Mouse (Mus musculus): ENCODE results near the gene Ms4a5. TPM values are rescaled to one million over a fixed set of nuclear protein-coding genes. Genes with fewer than 3 reads are reported as not detected.
"Not testable (repeated sequence)": the region's sequence is repeated elsewhere in the genome, so short reads cannot be mapped to it uniquely, and the experiment has no call there.

The Ms4a5 gene
- polyA plus RNA-seq, 1 experiment from 2014 or later: not detected

DNA sequence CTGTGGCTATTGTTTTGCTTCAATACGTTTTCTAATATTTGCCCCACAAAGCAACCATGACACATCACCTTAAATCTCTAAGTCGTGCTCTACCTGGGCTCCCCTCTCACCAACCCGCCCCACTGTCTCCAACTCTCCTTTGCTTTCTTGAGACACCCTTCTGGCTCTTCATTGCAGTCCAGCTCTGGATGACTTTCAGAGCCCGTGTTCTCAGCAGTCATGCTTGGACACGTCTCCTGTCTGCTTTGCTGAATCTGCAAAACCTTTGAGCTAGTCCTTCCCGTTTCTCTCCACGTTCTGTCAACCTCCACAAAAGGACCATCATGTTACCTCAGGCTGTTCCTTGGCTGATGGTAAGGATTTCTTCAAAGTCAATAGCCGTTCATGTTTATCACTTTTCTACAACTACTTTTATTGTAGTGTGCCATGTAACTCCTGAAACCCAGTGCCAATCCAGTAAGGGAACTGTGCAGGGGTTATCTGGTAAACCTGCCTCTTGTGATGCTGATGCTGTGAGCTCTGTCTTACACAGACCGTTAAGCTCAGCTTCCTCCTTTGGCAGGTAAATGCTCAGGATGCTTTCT is 19.0 kb downstream of the Ms4a5 start:
- no peaks in the 10 kb centered on the region for H3K36me3 ChIP-seq (ENCODE audit: poor library complexity, severe bottlenecking)
- no peaks in the 10 kb centered on the region for H3K9me3 ChIP-seq (replicated peaks)
- WGBS: 87% methylated on average over 9 of the region's 9 CpGs
- no peak overlapping the region for H3K4me2 ChIP-seq
- no peak overlapping the region for H3K9ac ChIP-seq
- no peak overlapping the region for H3K27ac ChIP-seq
- no peak for ATAC-seq
- H3K4me3 ChIP-seq: no peak overlapping the region
- no peaks in the 10 kb centered on the region for H3K4me1 ChIP-seq
- no peaks in the 10 kb centered on the region for H3K27me3 ChIP-seq

DNA sequence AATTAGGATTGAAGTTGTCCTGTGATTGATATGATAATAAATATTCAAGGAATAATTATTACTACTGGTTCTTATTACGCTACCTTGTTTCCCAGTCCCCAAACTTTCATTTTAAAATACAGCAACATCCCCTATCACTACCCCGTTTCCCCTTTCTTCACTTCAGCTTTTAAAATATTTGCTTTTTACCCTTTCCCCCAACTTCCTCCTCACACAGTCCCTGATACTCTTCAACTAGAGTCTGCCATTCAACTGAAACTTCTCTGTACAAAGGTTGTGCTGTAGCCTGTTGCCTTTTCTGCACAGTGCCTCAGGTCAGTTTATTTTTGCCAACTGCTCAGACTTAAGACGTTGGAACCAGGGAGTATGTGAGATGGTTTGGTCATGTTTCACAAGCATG is 20.1 kb downstream of the Ms4a5 start:
- Histone ChIP-seq H3K9ac (no peak overlapping the region), H3K4me2 (no peak overlapping the region), H3K4me3 (no peak overlapping the region), H3K27me3 (no peaks in the 10 kb centered on the region), H3K9me3 (replicated peaks) (no peaks in the 10 kb centered on the region), H3K4me1 (no peaks in the 10 kb centered on the region), H3K36me3 (ENCODE audit: poor library complexity, severe bottlenecking) (no peaks in the 10 kb centered on the region), H3K27ac (no peak overlapping the region)
- 85% methylated on average over 3 of the region's 3 CpGs for WGBS
- no peak for ATAC-seq

DNA sequence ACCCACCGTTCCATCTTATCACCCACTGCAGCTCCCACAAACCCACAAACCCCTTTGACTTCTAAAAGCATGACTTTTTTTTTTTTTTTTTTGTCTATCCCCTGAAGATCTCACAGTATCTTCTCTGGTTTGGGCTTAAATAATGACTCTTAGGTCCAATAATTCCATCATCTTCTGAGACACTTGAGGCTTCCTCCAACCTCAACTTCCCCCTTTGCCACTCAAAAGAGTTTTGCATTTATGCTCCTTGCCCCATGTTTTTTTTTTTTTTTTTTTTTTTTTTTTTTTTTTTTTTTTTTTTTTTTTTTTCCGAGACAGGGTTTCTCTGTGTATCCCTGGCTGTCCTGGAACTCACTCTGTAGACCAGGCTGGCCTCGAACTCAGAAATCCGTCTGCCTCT is 20.7 kb downstream of the Ms4a5 start:
- H3K27ac ChIP-seq; ATAC-seq; H3K36me3 ChIP-seq (ENCODE audit: poor library complexity, severe bottlenecking); H3K4me2 ChIP-seq; H3K4me3 ChIP-seq; H3K27me3 ChIP-seq; H3K9me3 ChIP-seq (replicated peaks); H3K4me1 ChIP-seq; H3K9ac ChIP-seq: not testable (repeated sequence)
- WGBS: 74% methylated on average over 4 of the region's 4 CpGs

DNA sequence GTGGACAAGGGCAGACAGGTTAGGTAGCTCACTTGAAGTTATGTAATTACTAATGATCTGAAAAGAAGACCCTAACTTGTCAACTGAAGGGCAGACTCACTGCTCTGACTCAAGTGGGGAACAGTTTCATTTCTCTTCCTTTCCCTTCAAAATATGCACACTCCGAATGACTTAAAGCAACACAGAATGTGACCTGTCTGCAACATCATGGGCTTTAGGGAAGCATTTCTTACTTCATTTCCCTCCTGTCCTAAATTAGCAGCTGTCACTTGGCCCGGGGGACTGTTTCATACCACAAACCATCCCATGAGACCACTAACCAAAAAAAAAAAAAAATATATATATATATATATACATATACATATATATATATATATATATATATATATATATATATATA is 22.2 kb downstream of the Ms4a5 start:
- H3K36me3 ChIP-seq (ENCODE audit: poor library complexity, severe bottlenecking): no peaks in the 10 kb centered on the region
- H3K9ac ChIP-seq: no peak overlapping the region
- WGBS: 94% methylated on average over 2 of the region's 2 CpGs

DNA sequence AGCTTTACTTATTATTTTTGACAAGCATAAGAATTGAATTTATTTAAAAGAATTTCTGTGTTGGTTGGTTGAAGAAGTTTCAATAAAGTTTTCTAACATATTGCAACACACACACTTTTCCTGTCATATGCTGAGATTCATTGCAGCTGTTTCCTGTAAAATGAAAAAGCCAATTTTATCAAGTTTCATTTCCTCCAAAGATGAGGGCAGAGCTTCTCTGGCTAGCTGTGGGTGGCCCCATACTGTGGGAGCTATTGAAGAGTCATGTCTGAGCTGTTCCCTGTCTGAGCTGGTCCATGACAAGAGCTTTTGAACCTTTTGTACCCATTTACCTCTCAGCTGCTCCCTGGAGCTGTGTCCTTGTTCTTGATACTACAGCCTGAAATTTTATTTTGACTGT is 39.4 kb downstream of the Ms4a5 start:
- no peak for ATAC-seq
- Histone ChIP-seq H3K4me2 (no peak overlapping the region), H3K4me1 (no peaks in the 10 kb centered on the region)

More for the DNA sequence above, 22.2 kb downstream of the Ms4a5 start:
- Histone ChIP-seq H3K27me3 (no peaks in the 10 kb centered on the region), H3K9me3 (replicated peaks) (no peaks in the 10 kb centered on the region), H3K4me2 (no peak overlapping the region), H3K4me3 (no peak overlapping the region), H3K4me1 (no peaks in the 10 kb centered on the region), H3K27ac (no peak overlapping the region)
- no peak for ATAC-seq

DNA sequence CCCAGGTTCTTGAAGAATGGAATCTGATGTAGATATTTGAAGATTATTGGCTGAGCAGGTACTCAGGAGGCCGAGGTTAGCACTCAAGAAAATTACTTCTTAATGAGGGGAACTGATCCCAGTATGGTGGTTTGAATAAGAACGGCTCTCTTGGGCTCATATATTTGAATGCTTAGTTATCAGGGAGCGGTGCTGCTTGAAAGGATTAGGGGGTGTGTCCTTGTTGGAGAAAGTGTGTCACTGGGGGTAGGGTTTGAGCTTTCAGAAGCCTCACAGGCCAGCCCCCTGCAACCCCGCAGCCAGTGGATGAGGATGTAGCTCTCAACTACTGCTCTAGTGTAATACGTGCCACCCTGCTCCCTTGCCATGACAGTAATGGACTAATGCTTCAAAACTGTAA is 41.1 kb downstream of the Ms4a5 start:
- H3K27ac ChIP-seq: no peak overlapping the region
- no peak overlapping the region for H3K4me2 ChIP-seq
- WGBS: 47% methylated on average over 5 of the region's 5 CpGs
- H3K9ac ChIP-seq: no peak overlapping the region
- no peaks in the 10 kb centered on the region for H3K27me3 ChIP-seq
- no peaks in the 10 kb centered on the region for H3K9me3 ChIP-seq (replicated peaks)
- no peaks in the 10 kb centered on the region for H3K36me3 ChIP-seq (ENCODE audit: poor library complexity, severe bottlenecking)
- H3K4me1 ChIP-seq: no peaks in the 10 kb centered on the region
- H3K4me3 ChIP-seq: no peak overlapping the region
- no peak for ATAC-seq

More for the DNA sequence above, 39.4 kb downstream of the Ms4a5 start:
- Histone ChIP-seq H3K4me3 (no peak overlapping the region), H3K9me3 (replicated peaks) (no peaks in the 10 kb centered on the region), H3K36me3 (ENCODE audit: poor library complexity, severe bottlenecking) (no peaks in the 10 kb centered on the region), H3K9ac (no peak overlapping the region), H3K27me3 (no peaks in the 10 kb centered on the region), H3K27ac (no peak overlapping the region)

DNA sequence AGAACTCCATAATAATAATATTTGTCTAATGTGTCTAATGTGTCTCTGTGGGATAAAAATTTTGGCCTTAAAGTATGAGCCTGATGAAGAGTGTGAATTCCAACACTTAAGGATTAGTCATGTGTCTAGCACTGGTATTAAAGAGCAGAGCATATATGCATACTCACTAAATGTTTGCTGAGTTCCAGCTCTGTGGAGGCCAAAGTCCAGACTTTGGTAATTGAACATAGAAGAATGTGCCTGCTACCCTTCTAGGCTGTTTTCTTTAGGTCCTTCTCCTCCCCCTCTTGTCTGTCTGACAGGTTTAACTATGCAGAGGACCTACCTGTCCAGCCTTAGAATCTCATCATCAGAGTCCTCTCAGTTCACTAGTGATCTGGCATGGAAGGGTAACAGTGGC is 47.9 kb downstream of the Ms4a5 start:
- no peaks in the 10 kb centered on the region for H3K4me1 ChIP-seq
- no peaks in the 10 kb centered on the region for H3K36me3 ChIP-seq (ENCODE audit: poor library complexity, severe bottlenecking)
- no peak overlapping the region for H3K9ac ChIP-seq
- no peak overlapping the region for H3K4me3 ChIP-seq
- H3K4me2 ChIP-seq: no peak overlapping the region
- no peaks in the 10 kb centered on the region for H3K9me3 ChIP-seq (replicated peaks)
- no peak overlapping the region for H3K27ac ChIP-seq
- ATAC-seq: no peak
- no peaks in the 10 kb centered on the region for H3K27me3 ChIP-seq

DNA sequence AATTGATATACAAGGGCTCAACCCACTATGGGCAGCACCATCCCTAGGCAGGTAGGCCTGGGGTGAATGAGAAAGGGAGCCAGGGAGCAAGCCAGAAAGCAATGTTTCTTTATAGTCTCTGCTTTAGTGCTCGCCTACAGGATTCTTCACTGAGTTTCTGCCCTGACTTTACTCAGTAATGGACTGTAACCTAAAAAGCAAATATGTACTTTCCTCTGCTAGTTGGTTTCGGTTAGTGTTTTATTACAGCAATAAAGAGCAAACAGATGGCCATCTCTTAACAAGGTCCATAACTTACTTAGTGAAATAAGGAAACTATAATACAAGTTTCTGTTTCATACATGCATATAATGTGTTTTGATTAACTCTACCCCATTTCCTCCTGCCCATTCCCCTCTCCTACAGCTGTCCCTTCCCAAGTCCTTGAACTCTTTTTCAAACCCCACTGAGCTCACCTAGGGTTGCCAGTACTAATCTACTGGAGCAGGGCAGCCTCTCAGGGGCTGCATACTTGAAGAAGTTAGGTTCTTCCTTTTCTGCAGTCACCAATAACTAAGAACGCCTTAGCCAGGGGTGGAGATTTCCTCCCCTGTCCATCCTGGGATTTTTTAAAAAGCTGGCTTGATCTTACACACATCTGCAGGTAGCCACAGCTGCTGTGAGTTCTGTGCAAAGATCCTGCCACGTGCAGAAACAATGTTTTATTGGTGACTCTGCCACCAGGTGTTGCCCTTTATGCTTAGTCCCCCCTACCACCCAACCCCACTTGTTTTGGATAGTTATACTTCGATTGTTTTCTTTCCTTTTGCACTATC is 48.5 kb downstream of the Ms4a5 start:
- Histone ChIP-seq H3K36me3 (ENCODE audit: poor library complexity, severe bottlenecking) (no peaks in the 10 kb centered on the region), H3K9ac (no peak overlapping the region), H3K27me3 (no peaks in the 10 kb centered on the region), H3K4me2 (no peak overlapping the region), H3K27ac (no peak overlapping the region), H3K4me1 (no peaks in the 10 kb centered on the region), H3K4me3 (no peak overlapping the region), H3K9me3 (replicated peaks) (no peaks in the 10 kb centered on the region)
- 76% methylated on average over 5 of the region's 5 CpGs for WGBS
- no peak for ATAC-seq

DNA sequence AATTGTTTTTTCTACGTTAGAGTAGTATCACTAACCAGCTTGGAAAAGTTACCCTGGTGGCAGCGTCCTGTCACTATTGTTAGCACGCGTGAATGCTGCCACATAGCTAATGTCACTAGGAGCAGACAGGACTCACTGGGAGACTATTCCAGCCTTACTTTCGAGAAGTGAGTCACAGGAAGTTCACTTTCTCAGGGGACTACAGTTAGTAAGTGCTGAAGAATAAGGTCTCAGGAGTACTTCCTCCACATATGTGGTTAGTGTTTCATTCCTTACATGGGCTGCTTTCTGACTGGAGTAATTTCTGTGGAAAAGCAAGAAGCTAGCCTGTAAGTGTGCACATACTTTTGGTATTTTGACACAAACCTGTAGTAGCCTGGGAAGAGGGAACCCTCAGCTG is 49.4 kb downstream of the Ms4a5 start:
- H3K4me3 ChIP-seq: no peak overlapping the region
- H3K27ac ChIP-seq: no peak overlapping the region
- H3K36me3 ChIP-seq (ENCODE audit: poor library complexity, severe bottlenecking): no peaks in the 10 kb centered on the region
- H3K9me3 ChIP-seq (replicated peaks): no peaks in the 10 kb centered on the region
- H3K9ac ChIP-seq: no peak overlapping the region
- 82% methylated on average over 5 of the region's 5 CpGs for WGBS
- no peaks in the 10 kb centered on the region for H3K4me1 ChIP-seq
- no peak overlapping the region for H3K4me2 ChIP-seq
- no peaks in the 10 kb centered on the region for H3K27me3 ChIP-seq
- no peak for ATAC-seq

DNA sequence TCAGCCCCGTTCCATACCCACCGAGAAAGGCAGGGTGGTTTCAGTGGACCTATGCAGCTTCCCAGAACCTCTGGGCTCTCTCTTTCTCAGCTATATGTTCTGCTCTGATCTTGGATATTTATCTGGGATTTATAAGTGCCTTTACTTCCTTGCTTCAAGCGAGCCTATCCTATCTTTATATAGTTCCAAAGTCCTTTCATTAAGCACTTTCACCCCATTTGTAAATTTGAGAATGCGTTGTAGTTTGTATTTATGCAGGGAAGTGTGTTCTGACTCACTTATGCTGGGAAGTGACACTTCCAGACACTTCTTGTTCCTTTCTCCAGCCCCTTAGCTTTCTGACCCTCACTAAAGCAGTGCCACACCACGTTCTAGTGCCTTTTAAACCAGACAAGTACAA is 51.3 kb downstream of the Ms4a5 start, which contains the start of gene Ms4a12:
Gene Ms4a12, minus strand, starts transcription at position 101 of the 400 bp plus-strand sequence.
- ATAC-seq: no peak
- H3K9me3 ChIP-seq (replicated peaks): no peaks in the 10 kb centered on the region
- 73% methylated on average over 5 of the region's 5 CpGs for WGBS
- no peak within 1 kb of the TSS for H3K4me3 ChIP-seq
- no peak within 1 kb of the TSS for H3K27ac ChIP-seq
- H3K4me1 ChIP-seq: no peaks in the 10 kb centered on the region
- H3K4me2 ChIP-seq: no peak within 1 kb of the TSS
- H3K36me3 ChIP-seq (ENCODE audit: poor library complexity, severe bottlenecking): no peaks in the 10 kb centered on the region
- H3K27me3 ChIP-seq: no peaks in the 10 kb centered on the region
- H3K9ac ChIP-seq: no peak within 1 kb of the TSS
